In the genomic region with DNA sequence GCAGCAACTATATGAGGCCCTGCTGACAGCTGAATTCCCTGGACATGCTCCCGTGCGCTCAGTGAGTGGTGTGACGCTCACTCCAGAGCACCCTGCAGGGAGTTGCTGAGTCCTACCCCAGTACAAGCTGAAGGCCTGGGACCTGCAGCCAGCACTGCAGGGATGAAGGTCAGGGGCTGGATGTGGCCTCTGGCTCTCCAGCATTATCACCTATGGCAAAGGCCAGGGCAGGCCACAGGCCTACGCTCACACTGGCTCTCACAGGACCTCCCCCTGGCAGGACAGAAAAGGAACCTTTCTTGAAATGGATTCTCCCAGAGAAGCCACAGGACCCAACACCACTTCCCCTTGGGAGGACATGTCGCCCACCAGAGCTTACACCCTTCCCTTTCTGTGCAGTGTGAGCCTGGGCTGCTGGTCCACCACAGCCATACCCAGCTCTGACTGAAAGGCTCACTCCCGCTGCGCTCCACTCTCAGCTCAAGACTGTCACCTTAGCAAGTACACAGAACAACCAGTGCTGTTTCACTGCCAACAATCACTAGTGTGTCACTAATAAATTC, we compare ENCODE assay signal across 17 mouse cellular contexts. TPM values are rescaled to one million over a fixed set of nuclear protein-coding genes. Genes with fewer than 3 reads are reported as not detected.
DNase-seq lines count a peak whose midpoint lies in the region; ATAC-seq and TF ChIP-seq lines count a peak whose summit lies in the region.
"Had no signal": no experiment of that assay in that cellular context is flagged by ENCODE, and none has a peak within 500 bp of the region (broad histone marks: within the 10 kb centered on the region; RNA-seq: fewer than 3 reads in every experiment).

No protein-coding gene starts in this region.

- H3K27ac ChIP-seq in heart, adult 2 months, result peak overlapping the region; percentile 97
- peak overlapping the region; percentile 48 for H3K27ac ChIP-seq in kidney, postnatal 0 days
- H3K27ac ChIP-seq in bone marrow, adult 2 months (ENCODE audit: control insufficient read depth, insufficient read depth, low read depth, low read length, poor library complexity), result no peak overlapping the region
- H3K27ac ChIP-seq in intestine, embryonic 16.5 days (ENCODE audit: low read length), result peak overlapping the region; percentile 93; the same call in 1 of the 2 replicates
- H3K27ac ChIP-seq: limb, embryonic 13.5 days had no signal

- DNase-seq in heart, adult 2 months, result no peak
- DNase-seq in heart, postnatal 4 days, result no peak
- DNase-seq in kidney, postnatal 0 days (ENCODE audit: low spot score), result no peak
- DNase-seq in kidney, postnatal 36 days, result no peak
- no peak for DNase-seq in ovary, postnatal 10 days (ENCODE audit: low spot score)
- DNase-seq in frontal cortex, adult 2 months (ENCODE audit: extremely low spot score in 1 of 2, low spot score in 1 of 2), result no peak
- DNase-seq: adrenal gland, postnatal 36 days; cerebellum, postnatal 36 days; forebrain, postnatal 0 days; gastrocnemius, postnatal 25 days; kidney, adult 9 months; spleen, adult 18-20 months had no signal

- peaks cover 4% of the 10 kb centered on the region for H3K36me3 ChIP-seq in heart, adult 2 months (ENCODE audit: control insufficient read depth, insufficient read depth, low read length)
- peaks cover 29% of the 10 kb centered on the region for H3K36me3 ChIP-seq in kidney, postnatal 0 days (ENCODE audit: insufficient read depth, low read length)
- 0 out of 2 replicates have a peak, but pooled peaks cover under 1% of the 10 kb centered on the region for H3K36me3 ChIP-seq in intestine, embryonic 16.5 days (ENCODE audit: control insufficient read depth, insufficient read depth, low read length)

- H3K4me3 ChIP-seq in heart, adult 2 months, result no peak overlapping the region
- no peak overlapping the region for H3K4me3 ChIP-seq in kidney, postnatal 0 days (replicated peaks; ENCODE audit: low read depth, low read length)
- H3K4me3 ChIP-seq in bone marrow, adult 2 months (replicated peaks; ENCODE audit: control insufficient read depth, low read depth, low read length), result no peak overlapping the region
- H3K4me3 ChIP-seq in intestine, embryonic 16.5 days (ENCODE audit: low read length), result no peak overlapping the region
- H3K4me3 ChIP-seq: limb, embryonic 13.5 days had no signal

- no peaks in the 10 kb centered on the region for H3K79me2 ChIP-seq in heart, adult 2 months (replicated peaks; ENCODE audit: control insufficient read depth, insufficient read depth, low read length)

- H3K9me3 ChIP-seq in kidney, postnatal 0 days (replicated peaks; ENCODE audit: low read length), result no peaks in the 10 kb centered on the region
- H3K9me3 ChIP-seq in intestine, embryonic 16.5 days (ENCODE audit: control insufficient read depth, low read length), result no peaks in the 10 kb centered on the region
- H3K9me3 ChIP-seq: limb, embryonic 13.5 days had no signal

- TF ChIP-seq CTCF in heart, adult 2 months (IDR thresholded peaks at IDR 0.05), result no peak
- TF ChIP-seq CTCF in kidney, postnatal 0 days (IDR thresholded peaks at IDR 0.05; ENCODE audit: low read depth), result no peak
- no peak for TF ChIP-seq CTCF in bone marrow, adult 2 months (IDR thresholded peaks at IDR 0.05; ENCODE audit: control insufficient read depth, insufficient read depth, low read length)

- 69% methylated on average over 7 of the region's 7 CpGs for WGBS in heart, adult 2 months
- WGBS in kidney, postnatal 0 days, result 79% methylated on average over 7 of the region's 7 CpGs
- 71% methylated on average over 7 of the region's 7 CpGs for WGBS in bone marrow, adult 2 months
- 79% methylated on average over 7 of the region's 7 CpGs for WGBS in intestine, embryonic 16.5 days

- no peak for ATAC-seq in kidney, postnatal 0 days (replicated peaks; ENCODE audit: low FRiP score, low read depth)
- ATAC-seq in intestine, embryonic 16.5 days, result peak; percentile 9; the same call in 1 of the 2 replicates
- ATAC-seq: activated CD4-positive, CD25-positive, alpha-beta regulatory T cell, adult 4 months; forebrain, postnatal 0 days had no signal

- H3K9ac ChIP-seq in heart, adult 2 months (ENCODE audit: low read depth, low read length), result peak overlapping the region; percentile 5; the same call in 1 of the 2 replicates
- no peak overlapping the region for H3K9ac ChIP-seq in kidney, postnatal 0 days (ENCODE audit: low read depth, low read length)
- H3K9ac ChIP-seq in intestine, embryonic 16.5 days (ENCODE audit: low read depth, low read length), result peak overlapping the region; percentile 40; the same call in 1 of the 2 replicates
- H3K9ac ChIP-seq: forebrain, postnatal 0 days; limb, embryonic 13.5 days had no signal

- TF ChIP-seq POLR2A in heart, adult 2 months (IDR thresholded peaks at IDR 0.05; ENCODE audit: insufficient read depth, low read depth, low read length), result no peak
- peak; percentile 18; the same call in 1 of the 2 replicates for TF ChIP-seq POLR2A in bone marrow, adult 2 months (IDR thresholded peaks at IDR 0.05; ENCODE audit: borderline replicate concordance, control insufficient read depth, low read depth, low read length)

- peaks cover 26% of the 10 kb centered on the region for H3K4me1 ChIP-seq in heart, adult 2 months (ENCODE audit: control insufficient read depth, insufficient read depth, low read length)
- peaks cover 26% of the 10 kb centered on the region for H3K4me1 ChIP-seq in kidney, postnatal 0 days (replicated peaks; ENCODE audit: insufficient read depth, low read length)
- no peaks in the 10 kb centered on the region for H3K4me1 ChIP-seq in bone marrow, adult 2 months (ENCODE audit: control insufficient read depth, insufficient read depth, low read length)
- H3K4me1 ChIP-seq in intestine, embryonic 16.5 days (ENCODE audit: control insufficient read depth, insufficient read depth, low read length), result peaks cover 34% of the 10 kb centered on the region
- H3K4me1 ChIP-seq: limb, embryonic 13.5 days had no signal

- intact Hi-C loops in heart, adult 2 months (cut with DNase I), result no loop called here

- no peak for TF ChIP-seq EP300 in heart, adult 2 months (IDR thresholded peaks at IDR 0.05; ENCODE audit: insufficient read depth, low read depth, low read length)

- H3K4me2 ChIP-seq in kidney, postnatal 0 days (ENCODE audit: low read length), result no peak overlapping the region
- H3K4me2 ChIP-seq in intestine, embryonic 16.5 days (ENCODE audit: low read depth, low read length), result no peak overlapping the region
- H3K4me2 ChIP-seq: limb, embryonic 13.5 days; midbrain, embryonic 11.5 days had no signal

- no peaks in the 10 kb centered on the region for H3K27me3 ChIP-seq in heart, adult 2 months (ENCODE audit: control insufficient read depth, insufficient read depth, low read length)
- no peaks in the 10 kb centered on the region for H3K27me3 ChIP-seq in kidney, postnatal 0 days (ENCODE audit: insufficient read depth, low read length)
- no peaks in the 10 kb centered on the region for H3K27me3 ChIP-seq in intestine, embryonic 16.5 days (replicated peaks; ENCODE audit: control insufficient read depth, insufficient read depth, low read length)
- H3K27me3 ChIP-seq: limb, embryonic 13.5 days had no signal

RNA-seq across cellular contexts. Expression of a gene that starts 23.9 kb away (rescaled TPM):
- 10 to 100 TPM in 1 of 2 experiments, 1 to 10 TPM in 1; 9.3 to 13.7 TPM for total RNA-seq in heart, adult 2 months (2021)
- 3.4 and 4.3 TPM in 2 replicates for polyA plus RNA-seq in heart, adult 2 months (2012; rRNA removed)
- 10 to 100 TPM in 1 of 2 experiments, 1 to 10 TPM in 1; 9.8 to 10.2 TPM for total RNA-seq in heart, postnatal 4 days (2021)
- 6.9 and 7.3 TPM in 2 replicates for polyA plus RNA-seq in kidney, postnatal 0 days (2015; fragmentation: Nextera tagmentation; extraction: Ambion mirVana)
- polyA plus RNA-seq in bone marrow, adult 2 months (2011; ENCODE audit: insufficient read depth, insufficient read length, low replicate concordance, missing spikeins), result 0.50 and 3.6 TPM in 2 replicates
- polyA plus RNA-seq in intestine, embryonic 16.5 days (2015; fragmentation: Nextera tagmentation; extraction: Ambion mirVana), result 6.0 and 7.1 TPM in 2 replicates
- polyA plus RNA-seq in frontal cortex, adult 2 months (2012; rRNA removed), result 0.62 and 1.1 TPM in 2 replicates

RNA-seq across cellular contexts. Expression of a gene that starts 33.0 kb away (rescaled TPM):
- 10 to 100 TPM; 38.7 to 42.9 TPM for total RNA-seq in heart, adult 2 months (2021)
- polyA plus RNA-seq in heart, adult 2 months (2012; rRNA removed), result 83.1 and 84.2 TPM in 2 replicates
- 10 to 100 TPM; 68.1 to 73.4 TPM for total RNA-seq in heart, postnatal 4 days (2021)
- polyA plus RNA-seq in kidney, postnatal 0 days (2015; fragmentation: Nextera tagmentation; extraction: Ambion mirVana), result 44.4 and 47.5 TPM in 2 replicates
- polyA plus RNA-seq in bone marrow, adult 2 months (2011; ENCODE audit: insufficient read depth, insufficient read length, low replicate concordance, missing spikeins), result 4.9 and 19.1 TPM in 2 replicates
- polyA plus RNA-seq in intestine, embryonic 16.5 days (2015; fragmentation: Nextera tagmentation; extraction: Ambion mirVana), result 43.6 and 46.4 TPM in 2 replicates
- 73.0 and 78.2 TPM in 2 replicates for polyA plus RNA-seq in frontal cortex, adult 2 months (2012; rRNA removed)

RNA-seq across cellular contexts. Expression of a gene that starts 42.2 kb away (rescaled TPM):
- 10 to 100 TPM; 10.7 to 11.0 TPM for total RNA-seq in heart, adult 2 months (2021)
- polyA plus RNA-seq in heart, adult 2 months (2012; rRNA removed), result 11.7 and 14.0 TPM in 2 replicates
- total RNA-seq in heart, postnatal 4 days (2021), result 1 to 10 TPM; 8.4 to 9.6 TPM
- polyA plus RNA-seq in kidney, postnatal 0 days (2015; fragmentation: Nextera tagmentation; extraction: Ambion mirVana), result 10.7 and 12.2 TPM in 2 replicates
- 8.3 and 13.0 TPM in 2 replicates for polyA plus RNA-seq in bone marrow, adult 2 months (2011; ENCODE audit: insufficient read depth, insufficient read length, low replicate concordance, missing spikeins)
- polyA plus RNA-seq in intestine, embryonic 16.5 days (2015; fragmentation: Nextera tagmentation; extraction: Ambion mirVana), result 27.1 and 28.3 TPM in 2 replicates
- polyA plus RNA-seq in frontal cortex, adult 2 months (2012; rRNA removed), result 31.8 and 32.9 TPM in 2 replicates
